Comparison of ENCODE assay signal across 10 mouse cellular contexts in the genomic region with DNA sequence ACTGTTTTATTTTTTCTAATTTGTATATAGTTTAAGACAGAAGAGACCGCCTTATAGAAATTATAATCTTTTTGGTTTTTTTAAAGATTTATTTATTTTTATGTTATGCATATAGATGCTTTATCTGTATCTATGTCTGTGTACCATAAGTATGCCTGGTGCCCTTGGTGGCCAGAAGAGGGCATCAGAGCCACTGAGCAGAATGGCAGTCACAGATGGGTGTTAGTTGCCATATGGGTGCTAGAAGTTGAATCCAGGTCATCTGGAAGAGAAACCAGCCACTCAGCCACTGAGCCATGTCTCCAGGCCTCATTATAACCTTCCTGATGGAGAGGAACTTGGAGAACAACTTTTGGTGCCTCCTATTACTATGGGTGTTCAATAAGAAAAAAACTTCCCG. TPM values are rescaled to one million over a fixed set of nuclear protein-coding genes. Genes with fewer than 3 reads are reported as not detected.
DNase-seq lines count a peak whose midpoint lies in the region; ATAC-seq and TF ChIP-seq lines count a peak whose summit lies in the region.
"Had no signal": no experiment of that assay in that cellular context is flagged by ENCODE, and none has a peak within 500 bp of the region (broad histone marks: within the 10 kb centered on the region; RNA-seq: fewer than 3 reads in every experiment).

No protein-coding gene starts in this region.

- no peaks in the 10 kb centered on the region for H3K36me3 ChIP-seq in heart, postnatal 0 days (replicated peaks; ENCODE audit: control insufficient read depth, insufficient read depth, low read length)
- no peaks in the 10 kb centered on the region for H3K36me3 ChIP-seq in midbrain, postnatal 0 days (ENCODE audit: insufficient read depth, low read length)
- H3K36me3 ChIP-seq in midbrain, embryonic 14.5 days (ENCODE audit: control insufficient read depth, insufficient read depth, low read length) = no peaks in the 10 kb centered on the region
- H3K36me3 ChIP-seq: limb, embryonic 15.5 days had no signal

- no peak overlapping the region for H3K4me2 ChIP-seq in heart, postnatal 0 days (ENCODE audit: low read depth, low read length)
- H3K4me2 ChIP-seq in midbrain, postnatal 0 days (ENCODE audit: low read depth, low read length, poor library complexity, severe bottlenecking) = no peak overlapping the region
- no peak overlapping the region for H3K4me2 ChIP-seq in midbrain, embryonic 14.5 days (ENCODE audit: low read length)
- H3K4me2 ChIP-seq: limb, embryonic 15.5 days had no signal

- no peak for ATAC-seq in heart, postnatal 0 days (ENCODE audit: insufficient read depth, low read depth)
- no peak for ATAC-seq in midbrain, postnatal 0 days (ENCODE audit: low FRiP score)
- ATAC-seq in midbrain, embryonic 14.5 days (ENCODE audit: low FRiP score, low TSS enrichment) = no peak

- H3K4me3 ChIP-seq in heart, postnatal 0 days (ENCODE audit: low read depth, low read length) = no peak overlapping the region
- H3K4me3 ChIP-seq in midbrain, postnatal 0 days (ENCODE audit: low read depth, low read length) = no peak overlapping the region
- no peak overlapping the region for H3K4me3 ChIP-seq in midbrain, embryonic 14.5 days (replicated peaks; ENCODE audit: low read depth, low read length)
- H3K4me3 ChIP-seq: limb, embryonic 15.5 days had no signal

- WGBS in heart, postnatal 0 days = 99% methylated on average over 2 of the region's 2 CpGs
- 97% methylated on average over 2 of the region's 2 CpGs for WGBS in midbrain, postnatal 0 days
- WGBS in midbrain, embryonic 14.5 days = 99% methylated on average over 2 of the region's 2 CpGs

- H3K9me3 ChIP-seq in heart, postnatal 0 days (replicated peaks; ENCODE audit: control insufficient read depth, low read length) = no peaks in the 10 kb centered on the region
- H3K9me3 ChIP-seq in midbrain, postnatal 0 days (ENCODE audit: low read length) = no peaks in the 10 kb centered on the region
- no peaks in the 10 kb centered on the region; the same call in 1 of the 2 replicates for H3K9me3 ChIP-seq in midbrain, embryonic 14.5 days (ENCODE audit: control insufficient read depth, low read length)
- H3K9me3 ChIP-seq: limb, embryonic 15.5 days had no signal

- TF ChIP-seq EP300 in heart, postnatal 0 days (IDR thresholded peaks at IDR 0.05; ENCODE audit: low read depth) = no peak

- H3K27me3 ChIP-seq in heart, postnatal 0 days (ENCODE audit: control insufficient read depth, insufficient read depth, low read length) = no peaks in the 10 kb centered on the region
- H3K27me3 ChIP-seq in midbrain, postnatal 0 days (ENCODE audit: insufficient read depth, low read length) = no peaks in the 10 kb centered on the region
- no peaks in the 10 kb centered on the region for H3K27me3 ChIP-seq in midbrain, embryonic 14.5 days (ENCODE audit: control insufficient read depth, insufficient read depth, low read length)
- H3K27me3 ChIP-seq: limb, embryonic 15.5 days had no signal

- H3K27ac ChIP-seq in heart, postnatal 0 days (ENCODE audit: low read depth) = no peak overlapping the region
- no peak overlapping the region for H3K27ac ChIP-seq in midbrain, postnatal 0 days (ENCODE audit: low read depth, low read length)
- no peak overlapping the region for H3K27ac ChIP-seq in midbrain, embryonic 14.5 days (replicated peaks; ENCODE audit: low read depth, low read length)
- H3K27ac ChIP-seq: limb, embryonic 15.5 days had no signal

- no peak for DNase-seq in heart, postnatal 0 days (ENCODE audit: low spot score)
- no peak for DNase-seq in heart, postnatal 10 days
- no peak for DNase-seq in midbrain, postnatal 0 days (ENCODE audit: low spot score)
- DNase-seq in midbrain, embryonic 14.5 days = no peak
- peak; percentile 38 for DNase-seq in ZHBTc4 (ENCODE audit: low read depth, low spot score)
- peak; percentile 53 for DNase-seq in retina, postnatal 1 day
- no peak for DNase-seq in gastrocnemius, adult 8-10 months (ENCODE audit: low spot score in 2 of 2)
- DNase-seq in urinary bladder, postnatal 14 days (ENCODE audit: low spot score) = no peak
- DNase-seq: kidney, postnatal 25 days had no signal

- H3K4me1 ChIP-seq in heart, postnatal 0 days (ENCODE audit: control insufficient read depth, insufficient read depth) = 0 out of 2 replicates have a peak, but pooled peaks cover 5% of the 10 kb centered on the region
- no peaks in the 10 kb centered on the region; the same call in 1 of the 2 replicates for H3K4me1 ChIP-seq in midbrain, postnatal 0 days (ENCODE audit: insufficient read depth, low read length)
- H3K4me1 ChIP-seq in midbrain, embryonic 14.5 days (ENCODE audit: control insufficient read depth, insufficient read depth, low read length) = no peaks in the 10 kb centered on the region

- intact Hi-C loops in heart, postnatal 10 days (cut with DNase I) = no loop called here

- TF ChIP-seq CTCF in heart, postnatal 0 days (IDR thresholded peaks at IDR 0.05; ENCODE audit: low read depth) = peak; percentile 17; the same call in 1 of the 2 replicates
- TF ChIP-seq CTCF in midbrain, postnatal 0 days (IDR thresholded peaks at IDR 0.05) = peak; percentile 42

- H3K9ac ChIP-seq in heart, postnatal 0 days (replicated peaks; ENCODE audit: low read depth, low read length) = no peak overlapping the region
- H3K9ac ChIP-seq in midbrain, postnatal 0 days (replicated peaks; ENCODE audit: low read length, poor library complexity, severe bottlenecking) = no peak overlapping the region
- no peak overlapping the region for H3K9ac ChIP-seq in midbrain, embryonic 14.5 days (replicated peaks; ENCODE audit: low read length)
- H3K9ac ChIP-seq: limb, embryonic 15.5 days had no signal

RNA-seq across cellular contexts. Expression of a gene that starts 16.0 kb away (rescaled TPM):
- 15.6 and 32.3 TPM in 2 replicates for total RNA-seq in heart, postnatal 0 days (2014; rRNA removed; ENCODE audit: low replicate concordance)
- 7.3 and 7.8 TPM in 2 replicates for polyA plus RNA-seq in heart, postnatal 0 days (2015; fragmentation: Nextera tagmentation; extraction: Ambion mirVana)
- total RNA-seq in heart, postnatal 10 days (2021) = 10 to 100 TPM; 36.7 to 37.0 TPM
- total RNA-seq in midbrain, postnatal 0 days (2014; rRNA removed) = 37.2 and 43.5 TPM in 2 replicates
- 9.9 and 11.2 TPM in 2 replicates for polyA plus RNA-seq in midbrain, postnatal 0 days (2015; fragmentation: Nextera tagmentation; extraction: Ambion mirVana)
- polyA plus RNA-seq in midbrain, embryonic 14.5 days (2014; fragmentation: Nextera tagmentation; extraction: Ambion mirVana) = 13.9 and 19.4 TPM in 2 replicates
- total RNA-seq in gastrocnemius, adult 8-10 months (2022) = 10 to 100 TPM; 22.4 to 31.5 (median 26.2) TPM

Comparison
In these comparisons a context has a peak if more than half of its experiments do, and no peak if none do; other contexts are left out.
1. DNase-seq: peak in ZHBTc4 (single experiment) and retina, postnatal 1 day (single experiment); none in heart, postnatal 0 days (single experiment), heart, postnatal 10 days (0 of 2), midbrain, postnatal 0 days (single experiment), midbrain, embryonic 14.5 days (single experiment), gastrocnemius, adult 8-10 months (0 of 2) and urinary bladder, postnatal 14 days (single experiment).